Mouse (Mus musculus) limb, embryonic 12.5 days (tissue): Measurements from ENCODE around the gene Cpsf4. TPM values are rescaled to one million over a fixed set of nuclear protein-coding genes. Genes with fewer than 3 reads are reported as not detected.
"Not testable (repeated sequence)": the region's sequence is repeated elsewhere in the genome, so short reads cannot be mapped to it uniquely, and the experiment has no call there.

Experiments used
- ATAC-seq: fragments of 200-750 bp; cut with Nextera tagmentation; 2 replicates; pipeline ENCODE4 v1.8.0; 2017; ENCODE audit warnings: low read depth, moderate TSS enrichment; ENCODE audit not compliant: insufficient number of reproducible peaks, insufficient read depth, low FRiP score, low TSS enrichment
- H3K27ac ChIP-seq: fragments of 300-500 bp; sonication (generic); 2 replicates; pipeline ENCODE4 v1.5.1; 2016; ENCODE audit warnings: mild to moderate bottlenecking, moderate library complexity
- H3K27me3 ChIP-seq: fragments of 300-500 bp; sonication (generic); 2 replicates; pipeline ENCODE4 v1.6.1; 2016; ENCODE audit warnings: mild to moderate bottlenecking, moderate library complexity
- H3K36me3 ChIP-seq: fragments of 300-500 bp; sonication (generic); 2 replicates; pipeline ENCODE4 v1.6.1; 2016; ENCODE audit warnings: mild to moderate bottlenecking, moderate library complexity
- H3K4me1 ChIP-seq: fragments of 300-500 bp; sonication (generic); replicated peaks from 2 replicates; pipeline ENCODE4 v1.6.1; 2016
- H3K4me2 ChIP-seq: fragments of 300-500 bp; sonication (generic); 2 replicates; pipeline ENCODE4 v1.6.1; 2016; ENCODE audit warnings: mild to moderate bottlenecking, moderate library complexity
- H3K4me3 ChIP-seq: fragments of 300-500 bp; sonication (generic); replicated peaks from 2 replicates; pipeline ENCODE4 v1.5.1; 2016; ENCODE audit warnings: mild to moderate bottlenecking
- H3K9ac ChIP-seq: fragments of 300-500 bp; sonication (generic); replicated peaks from 2 replicates; pipeline ENCODE4 v1.6.1; 2016; ENCODE audit warnings: mild to moderate bottlenecking, moderate library complexity
- H3K9me3 ChIP-seq: fragments of 300-500 bp; sonication (generic); 2 replicates; pipeline ENCODE4 v1.6.1; 2016; ENCODE audit warnings: mild to moderate bottlenecking, moderate library complexity
- WGBS: fragments of 180-500 bp; shearing (Covaris S2); methylation state at CpG from one replicate; pipeline ENCODE4 v1.1.7; 2016; 5-methylcytosine and 5-hydroxymethylcytosine counted together
- polyA plus RNA-seq: library from polyadenylated mRNA; unstranded; fragments of >200 nt; fragmentation: Nextera tagmentation; extraction: Ambion mirVana; gene quantifications from 2 replicates; pipeline ENCODE4 v1.2.1, GENCODE M21; 2016

The Cpsf4 gene
- polyA plus RNA-seq, 1 experiment from 2014 or later: 67.2 TPM

DNA sequence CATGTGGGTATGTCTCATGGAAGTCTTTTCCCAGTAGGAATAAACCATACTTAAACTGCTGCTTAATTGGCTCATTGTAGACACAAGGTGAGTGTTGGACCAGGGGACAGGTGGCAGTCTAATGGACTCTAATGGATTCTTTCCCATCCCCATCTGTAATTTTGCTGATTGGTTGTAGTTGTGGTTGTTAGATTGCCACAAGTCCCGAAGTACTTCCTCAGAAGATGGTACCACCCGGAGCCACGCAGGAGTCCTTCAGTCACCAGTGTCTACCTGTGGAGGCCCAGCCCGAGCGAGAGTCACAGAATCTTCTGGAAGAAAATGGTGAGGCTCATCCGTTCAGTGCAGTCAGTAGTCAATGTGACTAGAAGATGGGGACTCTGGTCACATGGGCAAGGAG lies 40.4 kb downstream of the Cpsf4 start:
- no peak for ATAC-seq
- peaks cover 15% of the 10 kb centered on the region for H3K4me1 ChIP-seq
- 93% methylated on average over 6 of the region's 6 CpGs for WGBS
- no peak overlapping the region for H3K9ac ChIP-seq
- no peaks in the 10 kb centered on the region for H3K27me3 ChIP-seq
- no peak overlapping the region for H3K4me2 ChIP-seq
- H3K4me3 ChIP-seq: no peak overlapping the region
- no peak overlapping the region for H3K27ac ChIP-seq
- no peaks in the 10 kb centered on the region for H3K9me3 ChIP-seq
- H3K36me3 ChIP-seq: peaks cover 50% of the 10 kb centered on the region

DNA sequence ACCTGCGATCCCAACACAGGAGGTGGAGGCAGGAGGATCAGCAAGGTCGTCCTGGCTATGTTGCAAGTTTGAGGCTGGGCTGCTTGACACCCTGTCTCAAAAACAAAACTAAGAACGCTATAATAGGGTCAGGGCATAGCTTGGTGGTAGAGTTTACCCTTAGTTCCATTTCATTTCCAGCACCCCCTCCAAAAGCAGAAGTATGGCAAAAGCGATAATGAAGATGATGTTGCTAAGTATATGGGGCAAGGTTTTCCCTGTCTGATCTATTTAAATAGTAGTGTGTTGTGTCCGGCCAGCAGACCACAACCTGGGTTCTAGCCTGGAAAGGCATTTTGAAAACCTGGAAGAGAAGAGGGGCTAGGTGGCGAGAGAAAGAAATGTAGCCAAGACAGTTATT lies 40.9 kb downstream of the Cpsf4 start:
- H3K9ac ChIP-seq: no peak overlapping the region
- no peak overlapping the region for H3K4me2 ChIP-seq
- no peaks in the 10 kb centered on the region for H3K27me3 ChIP-seq
- H3K4me1 ChIP-seq: peaks cover 15% of the 10 kb centered on the region
- no peak overlapping the region for H3K27ac ChIP-seq
- peaks cover 56% of the 10 kb centered on the region for H3K36me3 ChIP-seq
- ATAC-seq: no peak
- H3K9me3 ChIP-seq: no peaks in the 10 kb centered on the region
- 86% methylated on average over 6 of the region's 6 CpGs for WGBS
- H3K4me3 ChIP-seq: no peak overlapping the region

GRCm38 (mm10) chr5:145208391-145208790 lies 41.4 kb downstream of the Cpsf4 start:
- Histone ChIP-seq H3K4me1 (peaks cover 12% of the 10 kb centered on the region), H3K36me3 (peaks cover 60% of the 10 kb centered on the region)
- not testable (repeated sequence) for ATAC-seq, H3K9ac ChIP-seq, H3K4me3 ChIP-seq, H3K27ac ChIP-seq, H3K27me3 ChIP-seq, H3K9me3 ChIP-seq, H3K4me2 ChIP-seq
- WGBS: 54% methylated on average over 11 of the region's 11 CpGs

DNA sequence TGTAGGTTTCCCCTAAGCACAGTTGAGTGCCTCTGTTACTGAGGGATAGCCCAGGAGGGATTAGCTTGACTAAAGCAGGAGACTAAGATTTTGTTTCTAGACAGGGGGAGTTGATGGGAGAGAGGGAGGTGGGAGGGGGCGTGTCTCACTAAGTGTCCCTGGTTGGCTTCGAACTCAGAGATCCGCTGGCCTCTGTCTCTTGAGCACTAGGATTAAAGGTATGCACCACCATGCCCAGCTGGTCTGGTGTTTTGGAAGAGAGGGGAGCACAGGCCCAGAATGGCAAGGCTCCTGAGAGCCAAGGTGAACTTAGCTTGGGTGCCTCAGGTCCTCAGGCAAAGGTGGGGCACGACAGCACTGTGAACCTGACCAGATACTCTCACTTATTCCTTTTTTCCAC lies 44.3 kb downstream of the Cpsf4 start:
- Histone ChIP-seq H3K27me3 (no peaks in the 10 kb centered on the region), H3K4me1 (no peaks in the 10 kb centered on the region), H3K36me3 (peaks cover 85% of the 10 kb centered on the region), H3K4me3 (no peak overlapping the region), H3K9ac (no peak overlapping the region), H3K4me2 (no peak overlapping the region), H3K9me3 (no peaks in the 10 kb centered on the region), H3K27ac (no peak overlapping the region)
- no peak for ATAC-seq
- WGBS: 95% methylated on average over 4 of the region's 4 CpGs

- WGBS: 89% methylated on average over 4 of the region's 4 CpGs
- H3K27me3 ChIP-seq: no peaks in the 10 kb centered on the region
- no peak overlapping the region for H3K9ac ChIP-seq
- no peaks in the 10 kb centered on the region for H3K4me1 ChIP-seq
- H3K36me3 ChIP-seq: peaks cover 81% of the 10 kb centered on the region
- H3K27ac ChIP-seq: no peak overlapping the region
- no peak overlapping the region for H3K4me2 ChIP-seq
- ATAC-seq: no peak
- no peaks in the 10 kb centered on the region for H3K9me3 ChIP-seq
- H3K4me3 ChIP-seq: no peak overlapping the region
Observed at GRCm38 (mm10) chr5:145212216-145212615, 45.2 kb downstream of the Cpsf4 start.

DNA sequence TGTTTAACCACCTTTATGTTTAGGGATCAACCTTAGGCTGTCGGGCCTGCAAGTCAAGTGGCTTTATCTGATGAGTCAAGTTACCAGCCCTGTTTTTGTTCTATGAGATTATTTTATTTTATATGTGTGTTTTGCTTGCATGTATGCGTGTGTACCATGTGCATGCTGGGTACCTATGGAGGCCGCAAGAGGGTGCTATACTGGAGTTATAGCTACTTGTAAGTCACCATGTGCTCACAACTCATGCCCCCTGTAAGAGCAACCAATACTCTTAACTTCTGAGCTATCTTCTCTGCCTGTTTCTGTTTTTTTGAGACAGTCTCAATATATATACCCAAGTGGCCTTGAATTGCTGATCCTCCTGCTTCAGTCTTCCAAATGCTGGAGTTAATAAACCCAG lies 46.5 kb downstream of the Cpsf4 start:
- no peak overlapping the region for H3K4me3 ChIP-seq
- peaks cover 87% of the 10 kb centered on the region for H3K36me3 ChIP-seq
- H3K27me3 ChIP-seq: no peaks in the 10 kb centered on the region
- ATAC-seq: no peak
- no peaks in the 10 kb centered on the region for H3K9me3 ChIP-seq
- WGBS: 96% methylated on average over 3 of the region's 3 CpGs
- no peak overlapping the region for H3K27ac ChIP-seq
- no peak overlapping the region for H3K4me2 ChIP-seq
- no peak overlapping the region for H3K9ac ChIP-seq
- H3K4me1 ChIP-seq: no peaks in the 10 kb centered on the region

DNA sequence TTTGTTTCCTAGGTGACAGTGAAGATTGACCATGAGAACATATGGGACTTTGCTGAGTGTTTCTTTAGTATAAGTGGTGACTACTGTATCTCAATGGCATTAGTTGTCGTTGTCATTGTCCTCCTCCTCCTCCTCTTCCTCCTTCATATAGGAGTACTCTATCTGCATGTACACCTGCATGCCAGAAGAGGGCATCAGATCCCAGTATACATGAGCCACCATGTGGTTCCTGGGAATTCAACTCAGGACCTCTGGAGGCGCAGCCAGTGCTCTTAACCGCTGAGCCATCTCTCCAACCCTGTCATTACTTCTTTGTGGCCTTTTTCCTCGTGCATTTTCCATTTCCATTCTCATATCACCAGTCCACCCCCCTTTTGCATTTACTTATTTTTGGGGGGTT lies 47.7 kb downstream of the Cpsf4 start:
- Histone ChIP-seq H3K4me1 (no peaks in the 10 kb centered on the region), H3K36me3 (peaks cover 89% of the 10 kb centered on the region), H3K27ac (no peak overlapping the region), H3K9ac (no peak overlapping the region), H3K4me2 (no peak overlapping the region), H3K27me3 (no peaks in the 10 kb centered on the region), H3K9me3 (no peaks in the 10 kb centered on the region), H3K4me3 (no peak overlapping the region)
- WGBS: 65% methylated on average over 4 of the region's 4 CpGs
- no peak for ATAC-seq

DNA sequence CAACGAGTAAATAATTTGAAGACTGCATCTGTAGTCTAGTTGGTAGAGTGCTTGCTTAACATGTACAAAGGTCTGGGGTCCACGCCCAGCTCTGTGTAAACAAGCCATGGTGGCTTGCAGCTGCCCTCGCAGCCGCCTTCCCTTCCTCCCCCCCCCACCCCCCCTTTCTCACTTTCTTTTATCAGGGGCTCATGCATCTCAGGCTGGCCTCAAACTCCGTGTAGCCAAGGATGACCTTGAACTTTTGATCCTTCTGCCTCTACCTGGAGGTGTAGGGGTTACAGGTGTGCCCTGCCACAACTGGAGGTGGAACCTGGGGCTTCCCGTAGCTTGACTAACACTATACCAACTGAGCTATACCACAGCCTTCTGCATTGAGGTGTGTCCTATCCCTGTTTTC lies 50.7 kb downstream of the Cpsf4 start:
- Histone ChIP-seq H3K9me3 (no peaks in the 10 kb centered on the region), H3K27ac (no peak overlapping the region), H3K36me3 (peaks cover 86% of the 10 kb centered on the region), H3K9ac (no peak overlapping the region), H3K4me1 (no peaks in the 10 kb centered on the region), H3K4me2 (no peak overlapping the region), H3K4me3 (no peak overlapping the region), H3K27me3 (no peaks in the 10 kb centered on the region)
- WGBS: 90% methylated on average over 6 of the region's 6 CpGs
- no peak for ATAC-seq

- H3K4me3 ChIP-seq: no peak overlapping the region
- ATAC-seq: no peak
- 92% methylated on average over 21 of the region's 21 CpGs for WGBS
- H3K36me3 ChIP-seq: peaks cover 86% of the 10 kb centered on the region
- H3K9ac ChIP-seq: no peak overlapping the region
- no peaks in the 10 kb centered on the region for H3K9me3 ChIP-seq
- H3K27me3 ChIP-seq: no peaks in the 10 kb centered on the region
- no peaks in the 10 kb centered on the region for H3K4me1 ChIP-seq
- no peak overlapping the region for H3K27ac ChIP-seq
- H3K4me2 ChIP-seq: no peak overlapping the region
Observed at GRCm38 (mm10) chr5:145218206-145218605, 51.2 kb downstream of the Cpsf4 start.

DNA sequence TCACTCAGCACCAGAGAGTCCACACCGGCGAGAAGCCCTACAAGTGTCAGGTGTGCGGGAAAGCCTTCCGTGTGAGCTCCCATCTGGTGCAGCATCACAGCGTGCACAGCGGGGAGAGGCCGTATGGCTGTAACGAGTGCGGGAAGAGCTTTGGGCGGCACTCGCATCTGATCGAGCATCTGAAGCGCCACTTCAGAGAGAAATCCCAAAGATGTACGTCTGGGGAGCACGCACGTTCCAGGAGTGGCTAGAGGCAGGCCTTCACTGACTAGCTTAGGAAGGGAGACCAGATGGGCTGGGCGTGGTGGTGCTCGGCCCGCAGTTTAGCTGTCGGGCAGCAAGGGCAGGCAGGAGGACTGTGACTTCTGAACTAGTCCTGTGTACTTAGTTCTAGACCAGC lies 51.7 kb downstream of the Cpsf4 start:
- 95% methylated on average over 20 of the region's 20 CpGs for WGBS
- H3K9ac ChIP-seq: no peak overlapping the region

GRCm38 (mm10) chr5:145219981-145220380 lies 53.0 kb downstream of the Cpsf4 start:
- H3K36me3 ChIP-seq: peaks cover 68% of the 10 kb centered on the region
- no peak overlapping the region for H3K9ac ChIP-seq
- H3K4me3 ChIP-seq: no peak overlapping the region
- no peaks in the 10 kb centered on the region for H3K4me1 ChIP-seq
- no peak for ATAC-seq
- H3K27ac ChIP-seq: no peak overlapping the region
- WGBS: 92% methylated on average over 8 of the region's 8 CpGs
- H3K27me3 ChIP-seq: no peaks in the 10 kb centered on the region
- no peak overlapping the region for H3K4me2 ChIP-seq
- no peaks in the 10 kb centered on the region for H3K9me3 ChIP-seq

More for the DNA sequence above, 51.7 kb downstream of the Cpsf4 start:
- H3K4me3 ChIP-seq: no peak overlapping the region
- H3K27ac ChIP-seq: no peak overlapping the region
- no peaks in the 10 kb centered on the region for H3K27me3 ChIP-seq
- no peaks in the 10 kb centered on the region for H3K4me1 ChIP-seq
- H3K9me3 ChIP-seq: no peaks in the 10 kb centered on the region
- H3K4me2 ChIP-seq: no peak overlapping the region
- no peak for ATAC-seq
- peaks cover 82% of the 10 kb centered on the region for H3K36me3 ChIP-seq

GRCm38 (mm10) chr5:145222840-145223239 lies 55.8 kb downstream of the Cpsf4 start:
- Histone ChIP-seq H3K36me3 (peaks cover 50% of the 10 kb centered on the region), H3K27ac (no peak overlapping the region), H3K9me3 (no peaks in the 10 kb centered on the region), H3K4me3 (no peak overlapping the region), H3K27me3 (no peaks in the 10 kb centered on the region), H3K4me1 (no peaks in the 10 kb centered on the region), H3K9ac (no peak overlapping the region), H3K4me2 (no peak overlapping the region)
- no peak for ATAC-seq
- WGBS: 79% methylated on average over 5 of the region's 5 CpGs
